Mouse (Mus musculus) brain, embryonic 14.5 days (tissue): ENCODE measurements around the gene Il16. TPM values are rescaled to one million over a fixed set of nuclear protein-coding genes. Genes with fewer than 3 reads are reported as not detected.
A peak's percentile ranks its signal among the peaks of the same experiment; 100 is the strongest.
"Not testable (repeated sequence)": the region's sequence is repeated elsewhere in the genome, so short reads cannot be mapped to it uniquely, and the experiment has no call there.

Source experiments
- DNase-seq: peaks from one replicate; pipeline ENCODE4 v3.0.0-alpha.2; 2011; ENCODE audit warnings: low read depth
- CTCF ChIP-seq: fragments of 200-500 bp; IDR thresholded peaks from 2 replicates; pipeline ENCODE4 v1.5.1; 2012; ENCODE audit warnings: inconsistent platforms, mild to moderate bottlenecking, moderate library complexity, borderline replicate concordance; ENCODE audit not compliant: insufficient read depth, insufficient read length; ENCODE audit errors: extremely low read depth
- POLR2A ChIP-seq: fragments of 200-500 bp; IDR thresholded peaks from 2 replicates; pipeline ENCODE4 v1.6.1; 2012; ENCODE audit warnings: mild to moderate bottlenecking, inconsistent platforms, borderline replicate concordance; ENCODE audit not compliant: poor library complexity, insufficient read depth, insufficient read length, severe bottlenecking; ENCODE audit errors: extremely low read depth
- polyA plus RNA-seq: library from polyadenylated mRNA; depleted of rRNA; stranded (reverse); fragments of >200 nt; gene quantifications from 2 replicates; pipeline ENCODE4 v1.2.3, GENCODE M21; 2012

Il16 gene
- polyA plus RNA-seq, 1 experiment: 1.2 TPM

DNA sequence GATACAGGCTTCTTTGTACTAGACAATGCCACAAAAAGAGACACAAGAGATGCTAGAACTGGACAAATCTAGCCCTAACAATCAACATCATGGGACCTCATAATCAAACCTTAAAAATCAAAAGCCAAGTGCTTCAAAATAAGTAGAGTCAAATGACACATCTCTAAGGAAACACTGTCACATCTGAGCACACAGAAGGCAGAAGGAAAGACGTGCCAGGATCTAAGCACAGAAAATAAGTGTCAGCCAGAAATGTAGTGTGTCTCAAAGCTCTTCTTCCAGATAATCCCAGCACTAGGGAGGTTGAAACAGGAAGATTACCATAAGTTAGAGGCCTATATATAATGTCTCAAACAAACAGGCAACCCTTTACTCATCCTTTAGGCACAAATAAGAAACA, 31.9 kb downstream of the Il16 start:
- DNase-seq: peak; percentile 47
- no peak for TF ChIP-seq CTCF
- no peak for TF ChIP-seq POLR2A

- not testable (repeated sequence) for DNase-seq
These were observed 33.8 kb downstream of the Il16 start for GRCm38 (mm10) chr7:83711676-83712259.

GRCm38 (mm10) chr7:83703046-83703775, 42.3 kb downstream of the Il16 start:
- no peak for TF ChIP-seq POLR2A
- no peak for TF ChIP-seq CTCF
- no peak for DNase-seq

DNA sequence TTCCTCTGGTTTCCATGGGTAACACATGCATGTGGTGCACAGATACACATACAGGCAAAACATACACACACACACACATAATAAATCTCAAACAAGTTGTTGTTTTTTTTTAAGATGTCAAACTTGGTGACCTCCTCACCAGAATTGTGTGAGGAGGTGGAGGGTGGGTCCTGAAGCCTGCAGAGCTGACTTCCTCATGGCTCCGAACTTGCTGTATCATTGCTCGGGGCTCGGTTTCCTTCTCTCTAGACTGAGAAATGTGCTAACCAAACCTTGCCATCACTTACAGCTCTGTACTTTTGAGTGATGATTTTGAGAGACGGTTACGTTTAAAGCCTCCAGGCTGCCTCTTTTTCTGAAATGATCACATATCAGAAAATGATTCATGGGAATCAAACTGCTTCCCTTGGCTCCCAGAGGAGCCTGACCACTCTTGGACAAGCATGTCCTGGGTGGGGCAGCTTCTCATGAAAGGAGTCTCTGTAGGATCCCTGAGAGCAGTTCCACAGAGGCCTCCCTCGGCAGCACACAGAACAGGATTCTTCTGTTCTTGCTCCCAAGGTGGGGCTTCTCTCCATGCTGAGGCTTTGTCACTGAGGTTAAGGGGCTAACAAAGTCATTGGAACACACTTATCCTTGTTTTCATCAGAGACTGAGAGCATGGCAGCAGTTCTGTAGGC, 46.3 kb downstream of the Il16 start:
- TF ChIP-seq CTCF: no peak
- no peak for TF ChIP-seq POLR2A

GRCm38 (mm10) chr7:83695449-83696212, 49.9 kb downstream of the Il16 start:
- TF ChIP-seq POLR2A (no peak), CTCF (peak; percentile 71; the same call in 1 of the 2 replicates)
- peak; percentile 65 for DNase-seq

More for the DNA sequence above, 46.3 kb downstream of the Il16 start:
- no peak for DNase-seq

DNA sequence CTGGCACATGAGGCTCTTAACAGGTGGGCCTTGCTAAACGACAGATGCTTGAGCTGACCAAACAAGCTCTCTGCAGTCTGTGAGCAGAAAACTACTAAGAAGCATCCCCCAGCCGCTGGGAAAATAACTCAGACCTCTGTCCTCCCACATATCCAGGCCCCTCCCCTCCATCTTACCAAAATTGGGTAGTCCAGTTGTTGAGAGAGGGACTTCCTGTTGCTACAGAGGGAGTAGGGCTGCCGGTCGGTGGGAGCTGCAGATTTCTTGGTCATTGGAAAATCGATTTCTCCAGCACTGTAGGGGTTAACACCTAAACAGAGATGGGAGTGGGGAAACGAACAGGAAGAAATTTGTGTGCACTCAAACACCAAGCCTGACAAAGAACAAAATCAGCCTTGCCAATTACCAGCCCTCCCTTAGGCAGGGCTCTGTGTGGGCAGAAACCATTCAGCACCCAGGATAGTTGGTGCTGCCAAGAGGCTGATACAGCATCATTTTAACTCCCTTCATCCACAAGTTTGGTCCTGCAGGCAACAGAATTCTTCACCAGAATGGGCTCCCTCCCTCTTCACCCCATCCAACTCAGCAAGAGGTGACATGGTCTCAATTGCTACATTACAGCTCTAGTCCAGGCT, 62.8 kb downstream of the Il16 start:
- no peak for DNase-seq
- TF ChIP-seq POLR2A: no peak
- TF ChIP-seq CTCF: no peak

GRCm38 (mm10) chr7:83678506-83678905, 67.0 kb downstream of the Il16 start:
- DNase-seq: no peak
- no peak for TF ChIP-seq POLR2A
- TF ChIP-seq CTCF: no peak

DNA sequence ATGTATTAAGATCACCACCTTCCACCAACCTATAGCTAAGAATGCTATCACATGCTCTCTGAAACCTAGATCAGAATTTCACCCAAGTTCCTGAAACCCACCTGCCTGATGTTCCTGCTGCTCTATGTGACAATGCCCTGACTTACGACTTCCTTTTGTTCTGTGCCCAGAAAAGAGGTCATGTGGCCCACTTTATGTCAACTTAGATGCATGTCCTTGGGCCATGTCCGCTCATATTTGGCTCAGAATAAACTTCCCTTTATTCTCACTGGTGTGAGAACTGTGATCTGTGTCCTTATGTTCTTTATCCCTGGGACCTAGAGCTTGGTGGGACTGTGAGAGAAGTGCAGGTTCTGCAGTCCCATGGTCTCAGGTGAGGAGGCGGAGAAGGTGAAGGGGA, 68.2 kb downstream of the Il16 start:
- DNase-seq: no peak
- TF ChIP-seq POLR2A (no peak), CTCF (no peak)

GRCm38 (mm10) chr7:83675545-83676254, 69.8 kb downstream of the Il16 start:
- TF ChIP-seq POLR2A (no peak), CTCF (peak; percentile 80)
- DNase-seq: peak; percentile 71

DNA sequence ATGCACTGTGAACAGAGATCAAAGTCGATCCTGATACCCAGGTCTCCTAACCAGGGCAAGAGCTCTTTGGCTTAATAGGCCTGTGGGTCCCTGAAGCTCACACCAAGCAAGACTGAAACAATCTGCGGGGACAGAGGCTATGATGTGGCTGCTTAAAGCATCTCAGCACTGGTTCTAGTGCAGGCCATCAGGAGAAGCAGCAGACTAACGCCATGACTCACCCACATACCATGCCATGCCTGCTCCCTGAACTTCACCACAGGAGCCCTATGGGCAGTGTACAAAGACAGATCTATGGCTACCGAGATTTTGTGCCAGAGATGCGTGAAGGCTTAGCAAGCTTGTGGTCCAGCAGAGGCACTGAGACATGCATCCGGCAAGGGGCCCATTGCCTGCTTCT, 74.0 kb downstream of the Il16 start:
- DNase-seq: no peak
- no peak for TF ChIP-seq POLR2A
- no peak for TF ChIP-seq CTCF
